Mouse (Mus musculus) spleen, adult 18-20 months (tissue): ENCODE results near the gene Klhl40.

Source experiments
- DNase-seq, 2 experiments: peaks; one replicate each; pipeline ENCODE4 v3.0.0; 2022; ENCODE audit warnings: mixed read lengths in 2 of 2

The Klhl40 gene

DNA sequence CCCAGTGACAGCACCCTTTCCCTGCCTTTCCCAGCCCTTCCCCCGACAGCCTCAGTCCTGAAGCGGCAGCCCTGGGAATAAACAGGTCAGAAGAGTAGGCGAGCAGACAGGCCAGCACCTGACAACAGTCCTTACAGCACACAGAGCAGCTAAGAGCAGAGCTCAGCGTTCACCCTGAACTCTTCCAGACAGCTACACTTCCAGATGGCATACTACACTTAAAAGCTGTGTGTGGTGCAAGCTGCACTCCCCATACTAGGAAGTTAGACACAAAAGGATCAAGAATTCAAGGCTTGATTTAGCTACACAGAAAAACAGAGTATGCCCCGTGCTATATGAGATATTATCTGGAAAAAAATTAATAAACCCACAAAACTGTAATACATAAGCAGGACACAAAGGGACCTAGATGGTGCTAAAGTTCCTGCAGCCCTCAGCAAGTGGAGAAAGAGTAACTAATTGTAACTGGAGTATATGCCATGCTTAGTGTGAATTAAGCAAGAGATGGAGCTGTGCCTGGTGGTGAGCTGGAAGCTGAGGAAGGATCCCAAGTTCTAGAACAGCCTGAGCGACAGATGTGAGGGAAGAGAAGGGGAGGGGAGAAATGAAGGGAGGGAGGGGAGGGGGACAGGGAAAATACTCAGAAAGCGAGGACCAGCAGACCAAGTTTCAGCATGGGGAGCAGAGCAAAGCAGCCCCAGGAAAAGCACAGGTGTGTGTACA is 52.0 kb downstream of the Klhl40 start:
- DNase-seq = no peak

DNA sequence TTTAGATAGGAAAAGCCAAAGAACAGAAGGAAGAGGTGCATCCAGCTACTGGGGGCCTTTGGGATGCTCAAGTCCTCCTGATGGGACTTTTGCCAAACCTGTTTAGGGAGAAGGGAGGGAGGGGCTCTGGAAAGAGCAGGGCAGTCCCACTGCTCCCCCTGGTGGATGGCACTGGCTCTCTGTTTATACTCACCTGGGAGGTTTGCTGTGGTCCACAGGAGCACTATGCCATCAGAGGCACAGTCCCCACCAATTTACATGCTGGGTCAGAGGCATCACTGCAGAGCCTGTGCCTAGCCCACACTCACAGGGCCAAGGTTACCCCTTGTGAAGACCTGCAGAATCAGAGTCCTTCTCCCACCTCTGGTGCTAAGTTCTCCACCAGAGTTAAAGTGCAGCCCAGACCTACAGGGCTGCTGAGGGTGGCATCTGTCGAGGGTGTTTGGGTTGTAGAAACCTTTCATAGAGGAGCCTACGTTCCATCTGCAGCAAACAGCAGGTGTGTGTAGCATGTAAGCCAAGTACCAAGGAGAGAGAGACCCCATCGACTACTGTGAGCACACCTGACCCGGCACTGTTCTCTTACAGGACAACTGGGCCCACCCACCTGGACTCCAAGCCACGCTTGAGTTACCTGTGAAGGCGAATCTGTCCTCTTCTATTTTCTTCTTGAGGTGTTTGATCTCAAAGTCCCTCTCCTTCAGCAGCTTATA is 53.0 kb downstream of the Klhl40 start:
- DNase-seq = peak in 1 of 2 experiments; percentile 51

DNA sequence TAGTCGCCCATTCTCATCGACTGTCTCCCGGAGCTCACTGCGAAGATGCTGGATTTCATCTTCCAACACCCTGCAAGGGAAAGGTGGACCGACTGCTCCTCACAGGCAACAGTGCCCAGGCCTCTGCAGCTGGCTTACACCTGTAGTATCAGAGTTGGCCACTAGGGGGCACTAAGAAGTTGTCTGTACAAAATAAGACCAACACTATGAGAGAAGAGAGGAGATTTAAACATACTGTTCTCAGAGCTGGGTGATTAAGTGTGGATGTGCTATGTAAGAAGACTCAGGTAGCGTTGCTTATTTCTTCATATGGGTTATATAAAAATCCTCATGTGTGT is 53.5 kb downstream of the Klhl40 start:
- DNase-seq = peak; percentile 32 to 79
